Mouse (Mus musculus) left cerebral cortex, postnatal 10 days (tissue): ENCODE data around the gene Prr13. TPM values are rescaled to one million over a fixed set of nuclear protein-coding genes. Genes with fewer than 3 reads are reported as not detected.

Experiments used
- DNase-seq, 2 experiments: peaks; one replicate each; pipeline ENCODE4 v3.0.0; 2021 to 2022; ENCODE audit warnings: low spot score in 2 of 2, mixed read lengths in 1 of 2; ENCODE audit errors: extremely low spot score in 1 of 2
- intact Hi-C: fragments of 180-260 bp; cut with DNase I; formaldehyde crosslinking; loops from one replicate; pipeline ENCODE4 v1.15.1; 2025
- total RNA-seq, 2 experiments: library from RNA; stranded (reverse); gene quantifications; 2 replicates each; pipeline ENCODE4 v1.2.3; 2021

The Prr13 gene
- total RNA-seq, 2 experiments from 2014 or later = 19.1 to 21.6 TPM

DNA sequence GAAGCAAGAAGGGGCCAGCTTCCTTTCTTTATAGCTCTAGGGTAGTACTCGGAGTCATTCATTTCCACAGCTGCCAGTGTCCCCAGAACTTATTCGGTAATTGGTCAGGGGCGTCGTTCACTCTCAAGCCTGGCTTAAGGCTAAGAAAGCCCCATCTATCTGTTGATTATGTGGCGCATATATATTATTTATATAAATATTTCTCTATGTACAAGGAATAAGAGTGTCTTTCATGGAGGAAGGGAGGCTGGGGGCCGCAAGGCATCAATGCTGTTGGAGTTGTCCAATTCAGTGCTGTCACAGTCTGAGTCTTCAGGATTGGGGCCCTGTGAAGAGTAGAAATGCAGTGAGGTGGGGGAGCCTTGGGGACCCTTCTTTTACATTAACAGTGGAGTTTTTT lies 41.0 kb downstream of the Prr13 start:
- intact Hi-C loops = no loop called here

DNA sequence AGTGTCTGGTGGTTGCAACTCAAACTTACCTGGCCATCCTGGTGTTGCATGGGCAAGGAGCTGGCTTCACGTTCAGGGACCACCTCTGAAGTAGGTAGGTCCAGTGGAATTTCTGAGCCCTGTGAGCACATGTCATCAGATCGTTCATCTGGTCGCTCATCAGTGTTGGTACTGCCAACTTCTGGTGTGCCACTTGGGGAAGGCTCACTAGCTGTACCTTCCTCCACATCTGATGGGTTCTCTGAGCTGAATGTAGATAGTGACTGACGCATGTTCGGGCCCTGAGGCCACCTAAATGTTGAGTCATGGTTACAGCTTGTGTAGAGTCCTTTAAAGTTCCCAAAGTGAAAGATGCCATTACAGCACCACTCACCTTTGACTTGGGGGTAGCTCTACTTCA lies 41.7 kb downstream of the Prr13 start:
- intact Hi-C loops = no loop called here
- DNase-seq = no peak

More for the DNA sequence above, 41.0 kb downstream of the Prr13 start:
- DNase-seq = no peak

DNA sequence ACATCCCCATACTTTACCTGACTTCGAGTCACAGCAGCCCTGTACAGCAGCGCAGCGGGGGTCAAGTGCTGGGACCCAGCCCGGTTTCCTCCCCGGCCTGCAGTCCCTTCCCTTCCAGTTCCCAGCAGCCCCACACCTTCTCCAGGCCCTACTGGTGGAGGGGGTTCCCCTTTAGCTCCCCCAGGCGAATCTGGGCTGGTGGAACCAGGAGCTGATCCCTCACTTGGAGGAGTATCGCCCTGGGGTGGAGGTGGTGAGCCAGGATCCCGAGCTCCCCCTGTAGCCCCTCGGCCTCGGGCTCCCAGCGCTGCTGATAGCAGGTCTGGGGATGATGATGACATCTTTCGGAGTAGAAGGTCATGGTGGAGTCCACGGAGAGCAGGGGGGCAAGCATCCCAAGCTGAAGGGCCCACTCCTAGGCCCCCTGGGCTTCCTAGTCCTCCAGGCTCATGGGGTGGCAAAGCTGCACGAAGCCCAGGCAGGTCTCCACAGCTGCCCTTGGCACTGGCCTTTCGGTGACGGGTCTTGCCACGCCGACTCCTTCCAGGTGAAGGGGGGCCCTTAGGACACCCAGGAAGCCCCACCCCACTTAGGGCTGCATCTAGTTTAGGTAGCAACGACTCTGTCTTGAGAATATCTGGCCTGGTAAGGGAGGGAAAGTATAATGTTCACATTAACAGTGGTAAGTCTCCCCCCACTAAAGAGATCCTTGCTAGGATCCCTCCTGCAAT lies 42.4 kb downstream of the Prr13 start:
- DNase-seq = no peak
- intact Hi-C loops = no loop called here

DNA sequence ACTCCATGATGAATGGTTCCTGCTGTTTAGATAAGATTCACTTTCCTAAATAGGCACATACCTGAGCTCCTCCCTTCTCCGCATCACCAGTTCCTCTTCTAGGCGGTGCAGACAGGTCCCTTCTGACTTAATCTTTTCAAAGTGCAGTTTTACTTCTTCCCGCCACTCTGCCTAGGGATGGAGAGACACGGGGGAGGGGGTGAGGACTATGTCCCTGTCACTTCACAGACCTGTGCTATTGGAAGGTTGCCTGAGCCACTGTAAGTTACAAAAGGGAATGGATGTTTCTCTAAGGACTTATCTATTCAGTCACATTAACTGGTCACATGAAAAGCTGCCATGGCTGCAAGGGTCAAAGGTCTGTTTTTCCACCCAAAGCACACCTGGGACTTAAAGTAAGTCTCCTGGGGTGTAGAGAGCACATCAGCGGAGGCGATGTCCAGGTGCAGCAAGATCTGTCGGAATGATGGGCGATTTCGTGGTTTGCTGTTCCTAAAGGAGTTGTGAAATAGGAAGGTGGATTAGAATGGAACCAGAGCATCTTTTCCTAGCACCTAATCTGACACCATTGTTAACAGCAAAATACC lies 43.5 kb downstream of the Prr13 start:
- no peak for DNase-seq
- intact Hi-C loops = no loop called here

DNA sequence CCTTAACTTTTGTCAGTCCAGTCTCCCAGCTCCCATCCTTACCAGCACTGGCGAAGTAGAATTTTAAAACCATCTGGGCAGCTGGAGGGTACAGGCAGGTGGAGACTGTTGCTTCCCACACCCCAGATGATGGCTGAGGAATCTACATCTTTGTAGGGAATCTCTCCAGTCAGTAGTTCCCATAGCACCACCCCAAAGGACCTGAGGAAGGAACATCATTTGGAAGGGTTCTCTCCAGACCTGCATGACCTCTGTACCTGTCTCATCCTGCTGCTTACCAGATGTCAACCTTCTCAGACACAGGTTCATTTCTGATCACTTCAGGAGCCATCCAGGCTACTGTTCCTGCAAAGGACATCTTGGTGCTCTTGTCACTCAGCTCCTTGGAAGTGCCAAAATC lies 44.6 kb downstream of the Prr13 start, which contains the start of gene Gm10337:
Gene Gm10337, plus strand, starts transcription at position 276 of the 400 bp plus-strand sequence.
- no peak for DNase-seq

DNA sequence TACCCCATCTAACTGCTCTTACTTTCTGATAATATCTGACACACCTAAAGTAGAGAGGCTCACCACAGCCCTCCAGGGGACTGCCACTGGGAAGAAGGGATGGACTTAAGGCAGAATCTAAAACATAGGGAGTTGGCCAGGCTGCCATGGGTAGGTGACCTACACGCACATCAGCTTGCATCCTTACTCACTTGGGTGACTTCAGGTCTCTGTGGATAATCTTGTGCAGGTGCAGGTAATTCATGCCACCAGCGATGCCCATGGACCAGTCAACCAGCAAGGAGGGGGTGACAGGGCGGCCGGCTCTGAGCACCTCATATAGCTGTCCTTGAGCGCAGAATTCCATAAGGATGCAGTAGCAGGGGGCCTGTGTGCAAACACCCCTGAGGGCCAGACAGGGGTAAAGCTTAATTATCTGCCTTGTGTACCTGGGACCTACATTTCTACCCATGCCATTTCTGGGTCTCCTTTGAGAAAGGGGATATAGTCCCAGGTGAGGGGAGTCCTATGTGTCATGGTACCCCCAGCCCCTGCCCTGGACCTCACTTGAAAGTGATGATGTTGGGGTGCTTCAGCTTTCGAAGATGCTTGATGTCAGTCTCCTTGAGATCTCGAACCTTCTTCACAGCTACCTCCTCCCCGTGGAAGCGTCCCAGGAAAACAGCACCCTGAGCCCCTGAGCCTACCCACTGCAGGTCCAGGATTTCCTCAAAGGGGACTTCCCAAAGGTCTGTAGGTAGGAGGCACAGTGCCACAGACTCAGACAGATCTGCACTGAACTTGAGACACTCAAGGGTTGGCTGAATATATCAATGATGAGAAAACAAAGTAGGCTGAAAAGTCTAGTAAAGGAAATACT lies 45.3 kb downstream of the Prr13 start:
- intact Hi-C loops = no loop called here
- no peak for DNase-seq

More for the DNA sequence above, 44.6 kb downstream of the Prr13 start, which contains the start of gene Gm10337:
- intact Hi-C loops = no loop called here

DNA sequence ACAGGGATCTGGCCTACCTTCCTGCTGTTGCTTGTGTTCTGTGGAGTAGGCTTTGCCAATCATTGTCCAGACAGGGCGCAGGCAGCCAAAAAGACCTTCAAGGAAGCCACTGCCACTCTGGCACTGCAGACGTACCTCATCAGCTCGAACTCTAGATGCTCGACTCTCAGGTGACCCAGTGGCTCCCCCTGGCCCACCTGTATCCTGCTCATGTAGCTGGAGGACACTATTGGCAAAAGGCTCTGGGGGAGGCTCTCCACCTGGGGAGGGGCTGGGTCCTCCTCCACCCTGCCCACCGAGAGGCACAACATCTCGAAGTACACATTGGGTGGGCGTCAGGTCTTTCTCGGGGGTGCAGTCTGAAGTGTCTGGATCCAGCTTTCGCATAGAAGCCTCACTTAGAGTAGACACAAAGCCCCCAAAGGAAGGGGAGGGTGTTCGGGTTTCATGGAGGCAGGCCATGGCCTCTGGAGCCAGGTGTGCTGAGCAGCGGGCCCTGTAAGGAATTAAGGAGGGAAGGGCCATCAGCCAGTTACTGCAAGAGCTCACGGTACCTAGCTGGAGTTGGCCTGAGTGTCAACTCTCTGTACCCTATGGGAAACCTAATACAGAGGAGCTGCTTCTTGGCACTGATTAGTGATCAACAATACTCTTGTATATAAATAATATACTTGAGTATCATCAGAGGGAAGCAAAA lies 46.4 kb downstream of the Prr13 start:
- intact Hi-C loops = loop anchor here (5.0 kb wide), 1 partner anchor 33 kb away; the partner anchor contains the start of gene Pcbp2
- DNase-seq = no peak

DNA sequence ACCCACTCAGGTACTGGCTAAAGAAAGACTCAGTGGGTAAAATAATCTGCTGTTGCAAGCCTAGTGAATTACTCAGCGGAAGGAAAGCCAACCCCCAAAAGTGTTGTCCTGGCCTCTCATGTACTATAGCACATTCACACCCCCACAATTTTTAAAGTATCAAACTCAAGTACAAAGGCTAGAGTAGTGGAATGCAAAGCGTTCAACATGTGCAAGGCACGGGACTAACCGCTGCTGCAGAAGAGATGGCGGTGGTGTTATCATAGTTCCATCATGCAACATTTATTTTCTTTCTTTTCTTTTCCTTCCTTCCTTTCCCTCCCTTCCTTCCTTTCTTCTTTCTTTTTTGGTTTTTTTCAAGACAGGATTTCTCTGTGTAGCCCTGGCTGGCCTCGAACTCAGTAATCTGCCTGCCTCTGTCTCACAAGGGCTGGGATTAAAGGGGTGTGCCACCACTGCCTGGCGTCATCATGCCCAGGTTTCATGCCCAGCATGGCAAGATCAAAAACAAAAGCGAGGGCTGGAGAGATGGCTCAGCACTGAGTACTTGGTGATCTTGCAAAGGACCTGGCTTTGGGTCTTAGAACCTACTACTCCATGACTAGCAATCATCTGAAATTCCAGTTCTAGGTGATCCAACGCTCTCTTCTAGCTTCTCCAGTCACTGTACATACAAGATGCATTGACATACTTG lies 47.1 kb downstream of the Prr13 start:
- intact Hi-C loops = loop anchor here (5.0 kb wide), 1 partner anchor 34 kb away; the partner anchor contains the start of gene Pcbp2
- no peak for DNase-seq

DNA sequence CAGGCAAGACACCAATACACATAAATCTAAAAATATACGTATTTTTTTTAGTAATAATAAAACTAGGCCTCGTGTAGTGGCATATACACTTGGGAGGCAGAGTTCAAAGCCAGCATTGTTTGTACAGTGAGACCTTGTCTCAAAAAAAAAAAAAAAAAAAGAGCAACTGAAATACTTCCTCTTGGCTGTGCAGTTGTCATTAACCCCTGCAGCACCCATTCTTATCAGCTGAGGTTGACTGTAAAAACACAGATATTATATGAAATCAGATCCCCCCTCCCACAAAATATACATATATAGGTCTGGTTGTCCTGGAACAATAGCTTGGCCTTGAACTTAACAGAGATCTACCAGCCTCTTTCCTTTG lies 47.6 kb downstream of the Prr13 start:
- intact Hi-C loops = loop anchor here (5.0 kb wide), 1 partner anchor 34 kb away; the partner anchor contains the start of gene Pcbp2
- DNase-seq = no peak

DNA sequence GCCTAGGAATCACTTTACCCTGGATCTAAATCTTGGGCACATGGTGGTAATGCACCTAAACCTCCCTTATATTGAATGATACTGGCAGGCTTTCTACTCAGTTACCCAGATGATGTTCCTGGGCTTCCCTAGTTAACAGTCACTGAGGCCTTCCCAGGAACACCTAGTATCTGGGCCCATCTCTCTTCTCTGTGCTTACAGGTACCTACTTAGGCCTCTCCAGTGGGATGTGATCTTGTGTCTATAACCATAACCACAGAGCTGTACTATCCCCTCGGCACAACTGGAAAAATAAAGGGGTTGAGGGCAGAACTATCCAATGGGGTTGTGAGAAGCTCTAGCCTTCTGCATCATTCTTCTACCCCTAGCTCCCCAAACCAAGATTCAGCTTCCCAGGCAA lies 48.0 kb downstream of the Prr13 start:
- no peak for DNase-seq
- intact Hi-C loops = loop anchor here (5.0 kb wide), 1 partner anchor 35 kb away; the partner anchor contains the start of gene Pcbp2

DNA sequence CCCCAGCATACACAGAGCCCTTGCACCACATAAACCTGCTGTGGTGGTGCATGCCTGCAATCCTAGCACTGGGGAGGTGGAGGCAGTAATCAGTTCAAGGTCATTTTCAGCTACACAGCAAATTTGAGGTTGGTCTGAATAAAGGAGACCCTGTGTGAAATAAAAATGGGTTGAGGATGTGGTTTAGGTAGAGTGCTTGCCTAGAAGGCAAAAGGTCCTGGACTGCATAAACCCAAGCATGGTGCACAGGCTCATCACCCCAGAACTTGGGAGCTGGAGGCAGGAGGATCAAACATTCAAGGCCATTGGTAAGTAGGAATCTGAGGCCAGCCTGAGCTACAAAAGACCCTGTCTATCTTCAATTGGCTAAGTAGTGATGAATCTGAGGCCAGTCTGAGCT lies 48.7 kb downstream of the Prr13 start:
- DNase-seq = no peak
- intact Hi-C loops = loop anchor here (5.0 kb wide), 1 partner anchor 35 kb away; the partner anchor contains the start of gene Pcbp2

DNA sequence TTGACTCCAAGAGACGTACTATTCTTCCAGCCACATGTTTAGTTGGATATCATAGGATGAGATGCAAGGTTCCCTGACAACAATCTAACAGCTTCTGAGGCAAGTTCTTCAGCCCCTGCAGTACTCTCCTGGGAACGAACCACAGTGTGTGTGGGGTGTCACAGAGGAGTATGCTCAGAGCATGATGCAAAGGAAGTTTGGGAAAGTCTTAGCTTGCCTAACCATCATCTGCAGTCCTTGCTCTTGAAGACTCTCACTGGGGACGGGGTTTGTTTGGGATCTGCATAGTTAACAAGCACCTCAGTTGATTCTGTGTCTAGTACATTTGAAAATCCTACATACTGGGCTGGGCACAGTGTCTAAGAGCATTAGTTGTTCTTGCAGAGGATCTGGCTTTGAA lies 49.5 kb downstream of the Prr13 start:
- intact Hi-C loops = loop anchor here (5.0 kb wide), 1 partner anchor 36 kb away; the partner anchor contains the start of gene Pcbp2
- DNase-seq = no peak

DNA sequence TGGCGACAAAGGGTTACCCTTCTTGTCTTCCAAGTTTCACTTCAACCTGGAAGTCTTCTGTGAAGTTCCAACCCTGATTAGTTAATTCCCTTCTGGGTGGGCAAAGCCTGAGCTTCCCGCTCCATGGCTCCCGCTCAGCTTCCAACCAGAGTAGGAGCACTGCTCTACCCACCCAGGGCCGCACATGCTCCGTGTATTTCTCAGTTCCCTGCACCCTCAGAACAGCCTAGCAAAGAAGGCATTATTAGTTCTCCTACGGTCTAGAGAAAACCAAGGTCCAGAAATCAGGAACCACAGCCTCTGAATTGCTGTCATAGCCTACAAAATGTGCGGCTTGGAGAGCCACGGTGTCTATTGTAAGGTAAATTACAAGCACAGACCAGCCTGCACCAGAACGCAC lies 51.3 kb downstream of the Prr13 start:
- intact Hi-C loops = no loop called here
- DNase-seq = no peak

DNA sequence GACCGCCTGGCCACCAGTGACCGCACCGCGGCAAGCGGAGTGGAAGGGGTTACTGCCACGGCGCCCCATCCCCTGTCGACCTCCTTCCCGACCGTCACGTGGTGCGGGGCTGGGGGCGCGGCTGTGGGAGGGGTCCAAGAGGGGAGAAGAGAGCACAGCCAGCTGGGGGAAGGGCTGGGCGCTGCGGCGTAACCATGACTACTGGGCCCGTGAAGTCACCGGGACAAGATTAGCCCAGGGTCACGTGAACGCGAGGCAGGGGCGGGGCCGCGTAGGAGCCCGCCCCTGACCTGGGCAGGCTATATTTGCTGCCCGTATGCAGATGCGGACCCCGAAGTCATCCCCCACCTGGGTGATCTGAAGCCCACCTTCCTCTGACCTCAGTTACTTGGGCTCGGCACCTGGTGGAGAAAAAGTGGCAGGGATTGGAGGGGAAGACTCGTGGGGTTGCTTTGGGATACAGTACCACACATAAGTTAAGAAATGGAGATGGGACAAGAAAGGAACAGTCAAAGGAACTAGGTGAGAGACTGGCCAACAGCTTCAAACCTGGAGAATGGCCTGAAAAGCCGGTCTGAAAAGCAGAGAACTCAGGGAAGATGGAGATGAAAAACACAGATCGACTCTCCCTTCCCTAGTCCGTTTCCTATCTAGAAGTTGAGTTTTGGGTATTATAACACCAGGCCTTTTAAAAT lies 51.9 kb downstream of the Prr13 start:
- intact Hi-C loops = no loop called here
- peak; percentile 90 to 97 for DNase-seq

DNA sequence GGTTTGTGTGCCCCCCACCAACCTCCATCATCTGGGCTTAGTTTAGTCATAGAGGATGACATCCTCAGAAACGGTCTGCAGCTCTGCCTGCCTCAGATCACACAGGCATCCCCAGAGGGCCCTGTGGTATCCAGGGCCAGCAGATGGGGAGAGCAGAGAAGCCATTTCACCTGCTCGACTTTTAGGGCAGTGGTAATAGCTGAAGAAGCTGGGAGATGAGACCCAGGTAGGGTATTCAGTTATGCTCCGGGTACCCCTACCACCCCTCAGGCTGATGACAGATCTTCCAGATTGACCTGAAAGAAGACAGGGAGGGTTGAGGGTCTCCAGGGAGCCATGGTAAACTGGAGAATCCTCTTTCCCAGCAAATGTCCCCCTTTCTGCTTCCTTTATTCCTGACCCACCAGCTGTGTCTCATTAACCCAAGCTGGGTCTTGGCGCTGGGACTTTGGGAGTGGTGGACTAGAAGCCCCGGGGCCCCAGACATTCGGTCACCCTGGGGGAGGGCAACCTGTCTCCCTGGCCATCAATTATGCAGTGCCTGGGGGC lies 52.5 kb downstream of the Prr13 start:
- no peak for DNase-seq
- intact Hi-C loops = no loop called here

DNA sequence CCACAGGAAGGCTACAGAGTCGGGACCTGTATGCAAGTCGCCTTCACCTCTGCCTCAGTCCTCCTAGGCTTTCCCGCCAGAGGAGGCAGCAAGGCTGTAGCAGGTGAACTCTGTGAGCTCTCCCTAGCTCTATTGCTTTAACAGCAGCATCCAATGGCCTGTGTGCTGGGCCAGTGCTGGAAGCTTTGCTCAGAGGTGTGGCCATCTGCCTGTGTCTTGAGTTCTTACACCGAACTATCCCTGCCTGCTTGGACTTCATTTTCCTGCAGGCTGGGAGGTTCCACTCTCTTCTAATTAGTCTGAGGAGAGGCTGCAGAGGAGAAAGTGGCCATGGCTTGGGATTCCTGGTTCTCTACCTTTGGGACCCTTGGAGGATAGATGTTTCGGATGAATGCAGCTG lies 53.2 kb downstream of the Prr13 start:
- intact Hi-C loops = no loop called here
- DNase-seq = no peak
